Mouse (Mus musculus) neural tube, embryonic 14.5 days (tissue): ENCODE results near the gene Pias1. TPM values are rescaled to one million over a fixed set of nuclear protein-coding genes. Genes with fewer than 3 reads are reported as not detected.

Experiments used
- ATAC-seq: fragments of 200-750 bp; cut with Nextera tagmentation; 2 replicates; pipeline ENCODE4 v1.8.0; 2017; ENCODE audit warnings: low read depth, mild to moderate bottlenecking, moderate TSS enrichment, moderate library complexity
- H3K27ac ChIP-seq: fragments of 300-500 bp; sonication (generic); 2 replicates; pipeline ENCODE4 v1.5.1; 2014; ENCODE audit warnings: low read depth, mild to moderate bottlenecking, control low read depth, low read length, moderate library complexity, mixed read lengths
- H3K27me3 ChIP-seq: fragments of 300-500 bp; sonication (generic); 2 replicates; pipeline ENCODE4 v1.6.1; 2014; ENCODE audit warnings: low read length; ENCODE audit not compliant: control insufficient read depth, insufficient read depth
- H3K36me3 ChIP-seq: fragments of 300-500 bp; sonication (generic); 2 replicates; pipeline ENCODE4 v1.6.1; 2014; ENCODE audit warnings: low read length, mixed read lengths; ENCODE audit not compliant: control insufficient read depth, insufficient read depth
- H3K4me1 ChIP-seq: fragments of 300-500 bp; sonication (generic); 2 replicates; pipeline ENCODE4 v1.6.1; 2014; ENCODE audit warnings: low read length; ENCODE audit not compliant: control insufficient read depth, insufficient read depth
- H3K4me2 ChIP-seq: fragments of 300-500 bp; sonication (generic); 2 replicates; pipeline ENCODE4 v1.6.1; 2014; ENCODE audit warnings: mild to moderate bottlenecking, low read depth, low read length, control low read depth
- H3K4me3 ChIP-seq: fragments of 300-500 bp; sonication (generic); 2 replicates; pipeline ENCODE4 v1.5.1; 2014; ENCODE audit warnings: low read depth, low read length, control low read depth, mixed read lengths
- H3K9ac ChIP-seq: fragments of 300-500 bp; sonication (generic); replicated peaks from 2 replicates; pipeline ENCODE4 v1.6.1; 2014; ENCODE audit warnings: low read depth, mild to moderate bottlenecking, control low read depth, low read length, mixed read lengths
- H3K9me3 ChIP-seq: fragments of 300-500 bp; sonication (generic); 2 replicates; pipeline ENCODE4 v1.6.1; 2016; ENCODE audit warnings: low read length; ENCODE audit not compliant: control insufficient read depth
- WGBS: fragments of 180-500 bp; shearing (Covaris S2); extraction: QIAGEN DNeasy Blood & Tissue Kit; methylation state at CpG from one replicate; pipeline ENCODE4 v1.1.7; 2014; 5-methylcytosine and 5-hydroxymethylcytosine counted together
- polyA plus RNA-seq: library from polyadenylated mRNA; unstranded; fragments of >200 nt; fragmentation: Nextera tagmentation; extraction: Ambion mirVana; gene quantifications from 2 replicates; pipeline ENCODE4 v1.2.1, GENCODE M21; 2014

The Pias1 gene
- polyA plus RNA-seq, 1 experiment from 2014 or later, result 62.6 TPM

- ATAC-seq, result no peak
Observed at GRCm38 (mm10) chr9:62990134-62990533, 2.4 kb upstream of the Pias1 start.

GRCm38 (mm10) chr9:62980777-62981202 is 6.9 kb downstream of the Pias1 start:
- Histone ChIP-seq H3K9ac (peak overlapping the region; percentile 87), H3K27ac (peak overlapping the region; percentile 95), H3K36me3 (no peaks in the 10 kb centered on the region), H3K4me3 (peak overlapping the region; percentile 89), H3K9me3 (no peaks in the 10 kb centered on the region), H3K4me2 (peak overlapping the region; percentile 51), H3K27me3 (no peaks in the 10 kb centered on the region), H3K4me1 (0 out of 2 replicates have a peak, but pooled peaks cover 9% of the 10 kb centered on the region)
- under 1% methylated on average over 27 of the region's 38 CpGs for WGBS
- peak; percentile 93 for ATAC-seq

More at GRCm38 (mm10) chr9:62990134-62990533, 2.4 kb upstream of the Pias1 start:
- no peak overlapping the region for H3K9ac ChIP-seq
- H3K36me3 ChIP-seq, result no peaks in the 10 kb centered on the region
- H3K27ac ChIP-seq, result no peak overlapping the region
- WGBS, result over 99% methylated on average over 3 of the region's 3 CpGs
- H3K9me3 ChIP-seq, result no peaks in the 10 kb centered on the region
- no peak overlapping the region for H3K4me2 ChIP-seq
- H3K4me3 ChIP-seq, result no peak overlapping the region
- H3K4me1 ChIP-seq, result no peaks in the 10 kb centered on the region
- H3K27me3 ChIP-seq, result no peaks in the 10 kb centered on the region

GRCm38 (mm10) chr9:62980162-62980776 is 7.5 kb downstream of the Pias1 start:
- under 1% methylated on average over 45 of the region's 63 CpGs for WGBS
- Histone ChIP-seq H3K27me3 (no peaks in the 10 kb centered on the region), H3K4me2 (peak overlapping the region; percentile 51), H3K36me3 (no peaks in the 10 kb centered on the region), H3K4me1 (0 out of 2 replicates have a peak, but pooled peaks cover 9% of the 10 kb centered on the region), H3K9me3 (no peaks in the 10 kb centered on the region), H3K9ac (peak overlapping the region; percentile 87), H3K27ac (peak overlapping the region; percentile 95), H3K4me3 (peak overlapping the region; percentile 89)
- peak; percentile 86 for ATAC-seq

- under 1% methylated on average over 17 of the region's 17 CpGs for WGBS
- Histone ChIP-seq H3K27me3 (no peaks in the 10 kb centered on the region), H3K4me3 (peak overlapping the region; percentile 89), H3K27ac (peak overlapping the region; percentile 95), H3K4me2 (peak overlapping the region; percentile 51), H3K36me3 (no peaks in the 10 kb centered on the region), H3K4me1 (0 out of 2 replicates have a peak, but pooled peaks cover 9% of the 10 kb centered on the region), H3K9me3 (no peaks in the 10 kb centered on the region), H3K9ac (peak overlapping the region; percentile 87)
- ATAC-seq, result peak; percentile 5; the same call in 1 of the 2 replicates
Observed at GRCm38 (mm10) chr9:62979461-62980161, 8.1 kb downstream of the Pias1 start.

- no peaks in the 10 kb centered on the region for H3K27me3 ChIP-seq
- H3K36me3 ChIP-seq, result no peaks in the 10 kb centered on the region
- ATAC-seq, result no peak
- H3K9me3 ChIP-seq, result no peaks in the 10 kb centered on the region
- H3K4me2 ChIP-seq, result no peak overlapping the region
- 0 out of 2 replicates have a peak, but pooled peaks cover 9% of the 10 kb centered on the region for H3K4me1 ChIP-seq
- H3K4me3 ChIP-seq, result no peak overlapping the region
- 30% methylated on average over 4 of the region's 4 CpGs for WGBS
- no peak overlapping the region for H3K9ac ChIP-seq
- H3K27ac ChIP-seq, result no peak overlapping the region
Observed at GRCm38 (mm10) chr9:62977152-62977551, 10.6 kb downstream of the Pias1 start.

GRCm38 (mm10) chr9:62975830-62976229 is 11.9 kb downstream of the Pias1 start:
- no peaks in the 10 kb centered on the region for H3K27me3 ChIP-seq
- H3K4me1 ChIP-seq, result 0 out of 2 replicates have a peak, but pooled peaks cover 9% of the 10 kb centered on the region
- no peak overlapping the region for H3K9ac ChIP-seq
- no peaks in the 10 kb centered on the region for H3K36me3 ChIP-seq
- no peak overlapping the region for H3K27ac ChIP-seq
- 20% methylated on average over 2 of the region's 2 CpGs for WGBS
- no peak overlapping the region for H3K4me2 ChIP-seq
- no peak overlapping the region for H3K4me3 ChIP-seq
- ATAC-seq, result no peak
- no peaks in the 10 kb centered on the region for H3K9me3 ChIP-seq

GRCm38 (mm10) chr9:62974439-62974838 is 13.3 kb downstream of the Pias1 start:
- Histone ChIP-seq H3K9ac (no peak overlapping the region), H3K4me3 (no peak overlapping the region), H3K4me1 (0 out of 2 replicates have a peak, but pooled peaks cover 6% of the 10 kb centered on the region), H3K9me3 (no peaks in the 10 kb centered on the region), H3K27me3 (no peaks in the 10 kb centered on the region), H3K4me2 (no peak overlapping the region), H3K27ac (no peak overlapping the region), H3K36me3 (no peaks in the 10 kb centered on the region)
- 99% methylated on average over 2 of the region's 2 CpGs for WGBS
- ATAC-seq, result no peak

GRCm38 (mm10) chr9:62972073-62972745 is 15.5 kb downstream of the Pias1 start:
- H3K4me3 ChIP-seq, result no peak overlapping the region
- H3K36me3 ChIP-seq, result no peaks in the 10 kb centered on the region
- 0 out of 2 replicates have a peak, but pooled peaks cover 2% of the 10 kb centered on the region for H3K4me1 ChIP-seq
- ATAC-seq, result no peak
- H3K27me3 ChIP-seq, result no peaks in the 10 kb centered on the region
- H3K9ac ChIP-seq, result no peak overlapping the region
- WGBS, result 59% methylated on average over 10 of the region's 10 CpGs
- H3K27ac ChIP-seq, result no peak overlapping the region
- H3K9me3 ChIP-seq, result no peaks in the 10 kb centered on the region
- H3K4me2 ChIP-seq, result no peak overlapping the region

- Histone ChIP-seq H3K4me1 (no peaks in the 10 kb centered on the region), H3K27me3 (no peaks in the 10 kb centered on the region), H3K27ac (no peak overlapping the region), H3K4me2 (no peak overlapping the region), H3K4me3 (no peak overlapping the region), H3K36me3 (no peaks in the 10 kb centered on the region), H3K9me3 (no peaks in the 10 kb centered on the region), H3K9ac (no peak overlapping the region)
- ATAC-seq, result no peak
Observed at GRCm38 (mm10) chr9:62970345-62970744, 17.4 kb downstream of the Pias1 start.
